Mouse (Mus musculus): ENCODE data around the gene G530012D18Rik.
"Not testable (repeated sequence)": the region's sequence is repeated elsewhere in the genome, so short reads cannot be mapped to it uniquely, and the experiment has no call there.

The G530012D18Rik gene

DNA sequence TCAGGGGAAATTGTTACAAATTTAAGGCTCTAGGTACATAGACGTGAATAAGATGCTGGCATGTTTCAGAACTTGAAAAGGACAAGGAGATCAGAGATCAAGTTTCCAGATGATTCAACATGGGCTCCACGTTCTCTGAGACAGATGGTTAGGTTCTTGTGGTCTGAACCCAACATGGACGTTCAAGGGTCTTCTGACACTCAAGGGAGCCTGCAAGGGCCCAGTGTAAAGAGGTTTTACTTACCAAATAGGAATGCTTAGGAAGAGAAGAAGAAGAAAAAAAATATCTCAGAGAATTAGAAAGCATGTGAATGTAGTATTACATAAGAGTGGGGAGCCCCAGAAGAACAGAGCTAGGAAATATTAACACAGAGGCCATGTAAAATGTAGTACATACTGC, 40.3 kb downstream of the G530012D18Rik start:
- not testable (repeated sequence) for DNase-seq (ENCODE audit: low spot score in 2 of 2)

DNA sequence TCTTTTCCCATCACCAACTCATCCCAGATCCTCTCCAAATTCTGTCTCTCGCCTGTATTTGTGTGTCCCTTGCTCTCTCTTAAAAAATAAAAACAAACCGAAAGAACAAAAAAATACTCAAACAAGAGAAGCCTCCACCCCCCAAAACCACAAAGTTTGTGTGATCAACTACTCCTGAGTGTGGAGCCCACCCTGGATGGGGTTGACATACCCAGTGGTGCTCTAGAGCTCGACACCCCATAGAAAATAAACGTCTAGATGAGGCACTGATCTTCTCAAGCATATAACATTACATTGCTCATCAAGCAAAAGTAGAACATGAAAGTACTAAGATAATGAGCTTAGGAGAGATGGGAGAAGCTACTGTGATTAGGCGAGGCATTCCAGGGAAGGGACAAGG, 41.7 kb downstream of the G530012D18Rik start:
- not testable (repeated sequence) for DNase-seq (ENCODE audit: low spot score in 2 of 2)

DNA sequence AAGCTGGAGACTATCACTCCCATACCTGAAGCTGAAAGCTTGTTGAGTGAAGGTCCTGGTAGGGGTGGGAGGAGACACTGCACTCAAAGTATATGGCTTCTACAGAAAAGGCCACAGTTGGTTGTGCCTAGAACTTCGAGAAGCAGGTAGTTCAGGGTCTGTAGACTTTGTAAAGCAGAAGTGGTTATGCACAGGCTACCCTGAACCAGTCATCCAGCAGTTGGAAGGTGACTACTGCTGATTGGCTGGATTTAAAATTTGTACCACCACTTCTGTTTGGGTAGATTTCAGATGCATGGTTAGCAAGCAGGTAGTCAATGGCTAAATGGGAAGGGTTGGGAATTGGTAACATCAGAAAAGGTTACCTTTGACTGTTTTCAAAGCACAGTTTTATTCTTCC, 43.2 kb downstream of the G530012D18Rik start:
- not testable (repeated sequence) for DNase-seq (ENCODE audit: low spot score in 2 of 2)
